Mouse (Mus musculus): Measurements from ENCODE around the gene Chdh. TPM values are rescaled to one million over a fixed set of nuclear protein-coding genes. Genes with fewer than 3 reads are reported as not detected.

The Chdh gene
- polyA plus RNA-seq (2015; fragmentation: Nextera tagmentation; extraction: Ambion mirVana), result 0.19 and 0.42 TPM in 2 replicates

- peak within 1 kb of the TSS; percentile 65 for H3K9ac ChIP-seq
- H3K36me3 ChIP-seq, result no peaks in the 10 kb centered on the region
- peak within 1 kb of the TSS; percentile 45 for H3K4me3 ChIP-seq
- H3K27me3 ChIP-seq, result peaks cover 35% of the 10 kb centered on the region
- H3K9me3 ChIP-seq, result no peaks in the 10 kb centered on the region
- peak; percentile 75 for ATAC-seq (ENCODE audit: low read depth)
- WGBS, result 9% methylated on average over 54 of the region's 54 CpGs
- H3K27ac ChIP-seq (replicated peaks), result no peak within 1 kb of the TSS
- peaks cover 10% of the 10 kb centered on the region for H3K4me1 ChIP-seq (replicated peaks)
- H3K4me2 ChIP-seq, result peak within 1 kb of the TSS; percentile 85
Measured at GRCm38 (mm10) chr14:30008733-30009575, at the start of gene Chdh, which contains the start of gene Il17rb. Gene Chdh, plus strand, starts transcription at chr14:30009023. Gene Il17rb, minus strand, starts transcription at chr14:30008896.

GRCm38 (mm10) chr14:29967611-29968010 is 41.2 kb upstream of the Chdh start:
- peak overlapping the region; percentile 62 for H3K9ac ChIP-seq
- peak overlapping the region; percentile 64 for H3K4me2 ChIP-seq
- WGBS, result 62% methylated on average over 7 of the region's 7 CpGs
- 0 out of 2 replicates have a peak, but pooled peaks cover 3% of the 10 kb centered on the region for H3K9me3 ChIP-seq
- peaks cover 28% of the 10 kb centered on the region for H3K4me1 ChIP-seq (replicated peaks)
- peak overlapping the region; percentile 95 for H3K4me3 ChIP-seq
- peaks cover 26% of the 10 kb centered on the region for H3K36me3 ChIP-seq
- ATAC-seq (ENCODE audit: low read depth), result peak; percentile 5
- H3K27me3 ChIP-seq, result no peaks in the 10 kb centered on the region
- peak overlapping the region; percentile 92 for H3K27ac ChIP-seq (replicated peaks)

- Histone ChIP-seq H3K27ac (replicated peaks) (peak within 1 kb of the TSS; percentile 92), H3K36me3 (peaks cover 32% of the 10 kb centered on the region), H3K4me1 (replicated peaks) (peaks cover 28% of the 10 kb centered on the region), H3K9me3 (no peaks in the 10 kb centered on the region), H3K27me3 (no peaks in the 10 kb centered on the region), H3K9ac (peak within 1 kb of the TSS; percentile 96), H3K4me2 (peak within 1 kb of the TSS; percentile 79), H3K4me3 (peak within 1 kb of the TSS; percentile 95)
- peak; percentile 100 for ATAC-seq (ENCODE audit: low read depth)
- WGBS, result under 1% methylated on average over 49 of the region's 49 CpGs
Measured at GRCm38 (mm10) chr14:29968075-29968821, 40.6 kb upstream of the Chdh start, which contains the start of gene Selenok. Gene Selenok, plus strand, starts transcription at chr14:29968308.

GRCm38 (mm10) chr14:29971446-29971845 is 37.4 kb upstream of the Chdh start:
- 93% methylated on average over 7 of the region's 7 CpGs for WGBS
- no peak overlapping the region for H3K27ac ChIP-seq (replicated peaks)
- H3K36me3 ChIP-seq, result peaks cover 61% of the 10 kb centered on the region
- no peak overlapping the region for H3K9ac ChIP-seq
- peaks cover 28% of the 10 kb centered on the region for H3K4me1 ChIP-seq (replicated peaks)
- H3K4me2 ChIP-seq, result no peak overlapping the region
- no peaks in the 10 kb centered on the region for H3K27me3 ChIP-seq
- H3K9me3 ChIP-seq, result no peaks in the 10 kb centered on the region
- no peak overlapping the region for H3K4me3 ChIP-seq
- ATAC-seq (ENCODE audit: low read depth), result no peak

- no peak overlapping the region for H3K4me3 ChIP-seq
- no peak overlapping the region for H3K27ac ChIP-seq (replicated peaks)
- WGBS, result 86% methylated on average over 5 of the region's 5 CpGs
- H3K9me3 ChIP-seq, result no peaks in the 10 kb centered on the region
- no peaks in the 10 kb centered on the region for H3K27me3 ChIP-seq
- H3K4me1 ChIP-seq (replicated peaks), result peaks cover 28% of the 10 kb centered on the region
- no peak overlapping the region for H3K9ac ChIP-seq
- ATAC-seq (ENCODE audit: low read depth), result no peak
- peaks cover 62% of the 10 kb centered on the region for H3K36me3 ChIP-seq
- H3K4me2 ChIP-seq, result no peak overlapping the region
Measured at GRCm38 (mm10) chr14:29971993-29972392, 36.8 kb upstream of the Chdh start.

GRCm38 (mm10) chr14:29976927-29977326 is 31.9 kb upstream of the Chdh start:
- Histone ChIP-seq H3K9ac (no peak overlapping the region), H3K4me1 (replicated peaks) (peaks cover 11% of the 10 kb centered on the region), H3K27me3 (no peaks in the 10 kb centered on the region), H3K4me3 (no peak overlapping the region), H3K27ac (replicated peaks) (no peak overlapping the region), H3K4me2 (no peak overlapping the region), H3K36me3 (peaks cover 61% of the 10 kb centered on the region), H3K9me3 (0 out of 2 replicates have a peak, but pooled peaks cover 6% of the 10 kb centered on the region)
- 97% methylated on average over 6 of the region's 6 CpGs for WGBS
- ATAC-seq (ENCODE audit: low read depth), result no peak

- Histone ChIP-seq H3K36me3 (peaks cover 61% of the 10 kb centered on the region), H3K4me3 (peak within 1 kb of the TSS; percentile 80), H3K27ac (replicated peaks) (peak within 1 kb of the TSS; percentile 95), H3K4me2 (peak within 1 kb of the TSS; percentile 85), H3K9me3 (0 out of 2 replicates have a peak, but pooled peaks cover 6% of the 10 kb centered on the region), H3K27me3 (no peaks in the 10 kb centered on the region), H3K9ac (peak within 1 kb of the TSS; percentile 89), H3K4me1 (replicated peaks) (peaks cover 11% of the 10 kb centered on the region)
- WGBS, result 3% methylated on average over 43 of the region's 44 CpGs
- ATAC-seq (ENCODE audit: low read depth), result peak; percentile 95
Measured at GRCm38 (mm10) chr14:29978254-29979204, 30.3 kb upstream of the Chdh start, which contains the start of gene Actr8. Gene Actr8, plus strand, starts transcription at chr14:29978337.

GRCm38 (mm10) chr14:29980447-29981205 is 28.2 kb upstream of the Chdh start:
- Histone ChIP-seq H3K4me3 (no peak overlapping the region), H3K27ac (replicated peaks) (no peak overlapping the region), H3K9me3 (0 out of 2 replicates have a peak, but pooled peaks cover 6% of the 10 kb centered on the region), H3K4me1 (replicated peaks) (peaks cover 11% of the 10 kb centered on the region), H3K36me3 (peaks cover 65% of the 10 kb centered on the region), H3K27me3 (no peaks in the 10 kb centered on the region), H3K4me2 (no peak overlapping the region), H3K9ac (no peak overlapping the region)
- WGBS, result 97% methylated on average over 10 of the region's 10 CpGs
- no peak for ATAC-seq (ENCODE audit: low read depth)

- Histone ChIP-seq H3K27me3 (no peaks in the 10 kb centered on the region), H3K4me3 (no peak overlapping the region), H3K9me3 (no peaks in the 10 kb centered on the region), H3K27ac (replicated peaks) (no peak overlapping the region), H3K4me2 (no peak overlapping the region), H3K4me1 (replicated peaks) (no peaks in the 10 kb centered on the region), H3K9ac (no peak overlapping the region), H3K36me3 (peaks cover 100% of the 10 kb centered on the region)
- no peak for ATAC-seq (ENCODE audit: low read depth)
- 93% methylated on average over 4 of the region's 4 CpGs for WGBS
Measured at GRCm38 (mm10) chr14:29986096-29986495, 22.7 kb upstream of the Chdh start.

GRCm38 (mm10) chr14:29987276-29987675 is 21.5 kb upstream of the Chdh start:
- Histone ChIP-seq H3K4me3 (no peak overlapping the region), H3K4me1 (replicated peaks) (no peaks in the 10 kb centered on the region), H3K9me3 (no peaks in the 10 kb centered on the region), H3K4me2 (no peak overlapping the region), H3K36me3 (peaks cover 100% of the 10 kb centered on the region), H3K27ac (replicated peaks) (no peak overlapping the region), H3K27me3 (no peaks in the 10 kb centered on the region), H3K9ac (no peak overlapping the region)
- ATAC-seq (ENCODE audit: low read depth), result no peak
- WGBS, result 92% methylated on average over 6 of the region's 6 CpGs

- H3K9ac ChIP-seq, result no peak overlapping the region
- no peaks in the 10 kb centered on the region for H3K9me3 ChIP-seq
- H3K4me1 ChIP-seq (replicated peaks), result no peaks in the 10 kb centered on the region
- no peak overlapping the region for H3K27ac ChIP-seq (replicated peaks)
- no peak overlapping the region for H3K4me3 ChIP-seq
- H3K27me3 ChIP-seq, result no peaks in the 10 kb centered on the region
- 94% methylated on average over 9 of the region's 9 CpGs for WGBS
- peaks cover 100% of the 10 kb centered on the region for H3K36me3 ChIP-seq
- H3K4me2 ChIP-seq, result no peak overlapping the region
- no peak for ATAC-seq (ENCODE audit: low read depth)
Measured at GRCm38 (mm10) chr14:29987739-29988138, 21.1 kb upstream of the Chdh start.

All from neural tube, embryonic 13.5 days (tissue).